Mouse (Mus musculus) 3134 (cell line): ENCODE data around the gene Oser1.
"Not testable (repeated sequence)": the region's sequence is repeated elsewhere in the genome, so short reads cannot be mapped to it uniquely, and the experiment has no call there.

Source experiments
- DNase-seq: peaks from one replicate; pipeline ENCODE4 v3.0.0-alpha.2; 2011; ENCODE audit warnings: low spot score; ENCODE audit not compliant: insufficient read length; ENCODE audit errors: extremely low read depth

Oser1 gene

DNA sequence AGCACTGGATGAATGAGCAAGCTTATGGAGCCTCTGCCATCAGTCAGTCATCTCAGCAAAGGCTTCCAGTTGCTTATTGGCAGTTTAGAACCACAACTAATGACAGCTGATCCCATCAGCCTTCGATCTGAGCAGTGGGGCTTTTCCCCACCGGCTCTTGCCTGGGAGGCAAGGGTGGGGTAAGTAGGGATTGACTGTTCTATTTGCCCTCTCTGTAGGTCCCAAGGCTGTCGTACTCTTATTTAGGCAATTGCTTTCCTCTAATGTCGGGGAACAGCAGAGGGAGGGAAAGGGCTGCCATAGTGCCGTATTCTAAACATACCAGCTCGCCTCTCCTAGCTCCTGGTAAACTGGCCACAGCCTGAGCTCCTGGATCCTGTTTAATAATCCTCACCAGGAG, at the start of gene Oser1:
Gene Oser1 (minus strand): TSS at position 101 of the 400 bp plus-strand sequence.
- DNase-seq: no peak

DNA sequence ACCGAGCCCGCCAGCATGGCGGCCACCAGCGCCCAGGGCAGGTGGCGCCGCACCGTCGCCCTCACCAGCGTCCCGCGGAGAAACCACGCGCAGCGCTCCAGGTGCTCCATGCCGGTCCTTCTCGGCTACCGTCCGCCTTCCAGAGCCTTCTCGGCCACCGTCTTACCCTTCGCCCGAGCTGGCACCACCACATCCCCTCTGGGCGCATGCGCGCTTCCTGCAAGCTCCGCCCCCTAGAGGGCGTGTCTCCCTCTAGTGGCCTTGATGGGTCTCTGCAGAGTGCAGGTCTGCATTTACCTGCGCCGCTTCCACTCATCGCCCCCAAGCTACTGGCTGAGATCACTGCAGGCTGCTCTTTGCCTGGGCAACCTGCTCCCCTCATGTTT, 48.0 kb upstream of the Oser1 start, which contains the start of gene Fitm2:
Gene Fitm2 (minus strand): TSS at position 164 of the 386 bp plus-strand sequence.
- DNase-seq: peak; percentile 97

DNA sequence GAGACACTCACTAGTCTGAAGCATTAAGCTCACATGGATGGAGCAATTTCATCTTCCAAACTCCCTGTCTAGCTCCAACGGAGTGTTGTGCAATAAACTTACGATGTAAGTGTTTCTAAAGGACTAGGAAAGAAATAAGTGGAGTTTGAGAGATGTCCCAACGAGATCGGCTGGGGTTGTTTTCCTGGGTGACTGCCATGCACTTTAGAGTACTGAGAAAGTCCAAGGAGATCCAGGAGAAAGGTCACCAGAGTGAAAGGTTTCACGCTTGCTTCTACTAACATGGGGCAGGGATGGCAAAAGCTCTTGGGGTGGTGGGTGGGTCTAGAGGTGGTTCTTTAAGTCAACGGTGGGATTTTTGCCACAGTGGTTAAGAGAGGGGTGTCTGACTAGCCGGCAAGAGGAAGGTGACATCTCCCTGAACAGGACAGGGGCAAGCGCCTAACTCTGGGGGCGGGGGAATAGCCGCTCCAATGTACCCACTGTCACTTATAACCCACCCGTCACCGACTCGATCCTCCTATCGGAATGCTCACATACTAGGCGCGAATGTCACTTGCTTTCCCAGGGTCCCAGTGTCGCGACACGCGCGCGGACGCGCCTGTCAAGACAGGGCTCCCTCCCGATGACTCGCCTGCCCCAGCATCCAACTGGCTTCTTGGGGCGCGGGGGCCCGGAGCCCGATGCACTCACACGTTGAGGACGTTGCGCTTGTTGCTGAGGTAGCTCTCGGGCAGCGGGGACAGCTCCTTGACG, 47.4 kb upstream of the Oser1 start:
- no peak for DNase-seq

DNA sequence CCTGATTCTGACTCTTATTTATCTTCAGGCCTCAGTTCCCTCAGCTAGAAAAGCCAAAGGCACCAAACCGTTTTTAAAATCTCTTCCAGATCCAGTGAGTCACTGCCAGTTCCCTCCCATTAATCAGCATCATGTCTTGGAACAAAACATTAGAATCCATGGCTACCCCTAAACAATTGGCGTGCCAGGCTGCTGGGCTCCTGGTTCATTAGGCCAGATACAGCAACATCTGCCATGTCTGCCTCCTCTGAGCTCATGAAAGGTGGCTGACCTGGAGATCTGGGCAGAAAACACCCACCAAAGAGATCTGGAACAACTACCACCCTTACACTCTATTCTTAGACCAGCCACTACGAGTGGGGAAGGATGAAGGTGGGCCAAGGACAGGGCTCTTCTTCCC, 46.6 kb upstream of the Oser1 start:
- no peak for DNase-seq

DNA sequence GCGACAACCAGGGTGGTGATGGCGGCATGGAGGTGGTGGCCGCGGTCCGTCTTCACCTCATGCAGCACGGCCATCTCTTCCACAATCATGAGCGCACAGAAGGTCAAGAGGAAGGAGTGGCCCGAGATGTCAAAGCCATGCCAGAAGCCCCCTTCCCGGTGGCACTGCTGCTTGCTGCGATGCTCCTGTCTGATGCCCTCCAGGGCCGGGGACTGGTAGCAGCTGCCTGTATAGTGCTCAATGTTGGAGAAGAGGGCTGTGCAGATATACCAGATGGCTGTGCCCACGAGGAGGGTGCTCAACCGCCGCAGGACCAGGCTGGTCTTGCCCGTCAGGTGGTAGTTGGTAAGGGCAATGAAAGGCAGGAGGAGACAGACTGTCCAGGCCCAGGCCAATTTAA, 45.2 kb upstream of the Oser1 start:
- no peak for DNase-seq

DNA sequence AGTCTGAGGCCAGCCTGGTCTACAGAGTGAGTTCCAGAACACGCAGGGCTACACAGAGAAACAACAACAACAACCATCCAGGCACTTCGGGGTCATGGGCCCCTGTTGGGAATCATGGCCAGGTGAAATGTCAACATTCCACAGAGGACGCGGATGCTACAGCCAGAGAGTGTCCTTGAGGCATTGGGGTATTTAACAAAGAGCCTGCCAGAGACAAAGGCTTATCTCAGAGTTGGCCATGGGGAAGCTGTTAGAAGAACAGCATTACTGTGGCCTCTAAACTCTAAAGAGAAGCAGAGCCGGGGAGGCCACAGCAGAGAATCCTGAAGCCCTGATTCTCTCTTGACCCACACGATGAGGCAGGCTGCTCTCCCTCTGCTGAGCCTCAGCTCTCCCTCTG, 44.4 kb upstream of the Oser1 start:
- no peak for DNase-seq

DNA sequence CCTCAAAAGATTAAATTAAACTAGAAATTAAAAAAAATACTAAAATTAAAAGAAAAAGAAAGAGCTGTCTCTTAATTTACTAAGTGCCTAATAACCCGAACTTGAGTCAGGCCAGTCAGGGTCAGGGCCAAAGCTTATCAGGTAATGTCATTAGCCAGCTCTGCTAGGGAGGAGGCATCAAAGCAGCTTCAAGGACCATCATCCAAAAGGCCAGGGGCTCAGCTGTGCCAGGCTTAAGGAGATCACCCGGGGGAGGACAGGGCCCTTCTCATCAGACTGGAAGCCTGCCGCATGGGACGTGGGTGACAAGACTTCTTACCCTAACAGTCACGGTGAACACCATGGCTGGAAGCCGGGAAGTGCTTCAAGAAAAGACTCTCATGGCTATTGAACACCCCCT, 43.1 kb upstream of the Oser1 start:
- DNase-seq: no peak

DNA sequence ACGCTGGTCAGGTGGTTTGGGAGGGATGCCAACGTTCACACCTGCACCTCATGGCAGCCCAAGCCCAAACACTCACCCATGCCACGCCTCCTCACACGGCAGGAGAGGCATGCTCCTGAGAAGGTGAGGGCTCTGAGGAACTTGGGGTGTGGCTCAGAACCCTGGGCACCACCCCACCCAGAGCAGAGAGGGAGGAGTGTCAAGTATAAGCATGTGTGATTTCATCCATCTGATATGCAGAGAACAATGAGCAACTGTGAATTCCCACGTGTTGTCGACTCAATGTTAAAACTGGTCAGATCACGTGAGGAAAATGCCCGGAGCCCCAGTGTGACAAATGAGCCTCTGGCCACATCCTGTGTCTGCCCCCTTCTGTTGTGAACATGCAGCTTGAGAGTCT, 42.3 kb upstream of the Oser1 start:
- no peak for DNase-seq

DNA sequence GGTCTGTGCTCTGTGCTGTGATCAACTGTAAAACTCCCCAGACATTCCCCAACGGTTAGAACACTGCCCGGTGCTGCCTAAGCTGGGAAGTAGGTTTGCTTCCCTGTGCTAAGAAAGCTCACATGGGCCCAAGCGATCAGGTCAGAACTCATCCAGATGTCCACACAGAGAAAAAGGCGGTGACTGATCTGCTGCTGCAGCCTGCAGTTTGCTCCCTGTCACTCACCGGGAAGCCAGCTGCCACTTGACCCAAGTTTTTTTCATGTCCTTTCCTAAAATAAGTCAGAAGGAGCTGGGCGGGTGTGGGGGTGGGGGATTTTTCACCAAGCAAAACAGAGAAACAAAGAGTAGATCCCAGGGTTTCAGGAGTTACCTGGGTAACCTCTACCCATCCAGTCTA, 40.1 kb upstream of the Oser1 start:
- DNase-seq: no peak

DNA sequence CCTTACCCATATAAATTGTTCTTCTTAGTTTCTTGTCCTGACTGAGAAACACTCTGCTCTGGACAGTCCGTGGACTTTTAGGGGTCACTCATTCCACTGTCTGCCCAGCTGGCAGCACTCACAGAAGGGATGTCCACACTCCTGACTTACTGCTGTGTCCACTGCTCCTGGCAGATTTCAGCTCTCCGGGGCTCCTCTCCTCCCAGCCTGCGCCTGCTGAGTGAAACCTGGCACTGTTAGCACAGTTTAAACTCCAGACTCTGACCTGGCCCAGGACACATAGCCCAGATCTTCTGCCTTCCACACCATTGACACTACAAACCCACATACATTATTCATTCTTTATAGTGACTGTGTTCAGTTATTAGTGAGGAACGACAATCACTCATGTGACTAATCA, 39.5 kb upstream of the Oser1 start:
- no peak for DNase-seq

DNA sequence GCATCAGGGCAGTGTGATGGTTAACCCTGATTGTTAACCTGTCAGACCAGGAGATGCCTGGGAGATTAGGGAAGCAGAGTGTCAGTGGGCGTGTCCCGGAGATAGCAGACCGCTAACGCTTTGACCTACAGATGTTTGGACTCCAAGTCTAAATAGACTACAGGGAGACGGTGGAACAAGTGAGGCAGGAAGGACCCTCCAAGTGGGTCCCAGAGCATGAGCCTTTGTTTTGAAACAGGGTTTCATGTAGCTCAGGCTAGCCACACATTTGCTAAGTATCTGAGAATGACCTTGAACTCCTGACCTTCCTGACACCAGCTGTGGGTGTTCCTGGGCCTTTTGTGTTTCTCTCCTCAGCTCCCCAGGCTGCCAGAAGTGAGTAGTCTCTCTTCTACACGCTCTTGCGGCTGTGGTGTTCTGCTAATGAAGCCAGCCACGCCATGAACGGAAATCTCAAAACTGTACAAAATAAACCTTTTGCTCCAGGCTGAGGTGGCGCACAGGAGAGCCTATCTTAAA, 38.8 kb upstream of the Oser1 start:
- DNase-seq: no peak

DNA sequence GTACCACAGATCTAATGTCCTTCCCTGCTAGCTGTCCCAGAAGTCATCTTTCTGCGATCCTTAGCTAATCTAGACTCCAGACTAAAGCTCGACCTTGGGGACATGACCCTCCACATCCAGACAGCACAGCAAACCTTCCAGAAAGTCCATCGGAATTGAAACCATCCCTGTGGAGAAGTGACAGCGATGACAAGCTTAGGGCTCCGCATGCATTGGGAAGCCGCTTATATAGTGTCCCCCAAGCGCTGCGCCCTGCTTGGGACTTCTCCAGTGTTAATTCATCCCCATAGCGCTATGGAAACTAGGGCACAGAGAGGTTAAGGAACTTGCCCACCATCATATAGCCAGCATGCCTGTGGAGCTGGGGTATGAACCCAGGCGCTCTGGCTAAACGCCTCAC, 38.3 kb upstream of the Oser1 start:
- no peak for DNase-seq

DNA sequence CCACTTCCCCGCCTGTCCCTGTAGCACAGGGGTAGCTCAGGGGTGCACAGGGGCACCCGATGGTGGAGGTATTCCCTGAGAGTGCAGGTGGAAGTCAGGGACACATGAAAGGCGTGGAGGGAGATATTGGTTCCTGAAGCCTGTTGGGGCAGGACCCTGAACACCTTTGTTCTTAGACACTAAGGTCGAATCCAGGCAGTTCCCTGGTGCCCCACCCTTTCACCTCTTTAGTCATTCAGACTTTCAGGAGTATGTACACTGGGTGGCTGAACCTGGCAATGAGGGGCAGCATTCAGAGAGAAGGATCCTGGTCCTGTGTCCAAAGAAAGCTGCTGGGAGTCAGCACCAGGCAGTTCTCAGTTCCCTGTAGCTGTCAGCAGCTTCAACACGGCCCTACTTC, 37.9 kb upstream of the Oser1 start:
- no peak for DNase-seq

DNA sequence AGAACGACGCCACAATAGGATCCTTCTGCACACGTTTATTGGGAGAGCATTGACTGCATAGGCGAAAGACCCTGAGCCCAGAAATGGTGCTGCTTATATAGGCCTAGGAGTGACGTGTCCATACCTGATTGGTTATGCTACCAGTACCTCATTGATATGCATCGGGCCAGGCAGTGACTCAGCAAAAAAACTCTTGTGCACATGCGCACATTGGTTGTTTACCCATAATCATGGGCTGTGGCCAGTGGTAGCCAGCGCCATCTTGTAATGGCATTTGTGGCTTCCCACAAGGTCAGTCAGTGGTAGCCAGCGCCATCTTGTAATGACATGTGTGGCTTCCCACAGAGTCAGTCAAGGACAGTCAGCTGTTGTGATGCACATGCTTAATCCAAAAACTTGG, 36.8 kb upstream of the Oser1 start:
- DNase-seq: not testable (repeated sequence)

DNA sequence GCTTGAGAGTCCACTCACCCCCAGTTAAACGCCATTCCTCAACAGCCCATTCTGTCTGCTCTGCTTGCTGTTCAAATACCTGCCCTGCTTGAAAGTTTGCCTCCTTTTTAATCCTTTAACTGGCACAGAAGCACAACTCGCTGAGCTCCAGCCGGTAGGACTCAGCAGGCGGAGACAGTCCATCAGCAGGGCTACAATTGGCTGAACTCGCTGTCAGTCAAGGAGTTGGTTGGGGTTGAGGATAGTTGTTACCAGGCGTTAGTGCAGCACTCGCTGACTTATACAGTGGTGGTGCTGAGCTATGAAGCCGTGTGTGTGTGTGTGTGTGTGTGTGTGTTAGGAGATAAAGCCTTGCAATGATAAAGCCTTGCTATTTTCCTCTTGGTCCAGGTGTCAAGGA, 36.1 kb upstream of the Oser1 start:
- no peak for DNase-seq

DNA sequence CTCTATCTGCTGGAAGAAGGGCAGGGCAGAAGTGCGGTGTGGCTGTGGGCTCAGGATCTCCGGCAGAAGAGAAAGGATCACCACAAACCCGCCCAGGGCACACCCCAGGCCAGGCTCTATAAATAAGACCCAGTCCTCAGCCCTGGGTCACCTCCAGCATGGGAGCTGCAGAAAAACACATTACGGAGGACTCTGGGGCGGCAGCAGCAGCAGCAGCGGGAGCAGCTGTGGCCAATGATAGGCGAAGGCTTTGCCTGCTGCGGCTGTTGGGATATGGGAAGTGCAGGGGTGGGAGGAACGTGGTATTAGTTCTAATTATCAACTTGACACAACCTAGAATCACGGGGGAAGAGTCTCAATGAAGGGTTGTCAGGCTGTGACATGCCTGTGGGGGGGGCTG, 34.9 kb upstream of the Oser1 start:
- DNase-seq: no peak

DNA sequence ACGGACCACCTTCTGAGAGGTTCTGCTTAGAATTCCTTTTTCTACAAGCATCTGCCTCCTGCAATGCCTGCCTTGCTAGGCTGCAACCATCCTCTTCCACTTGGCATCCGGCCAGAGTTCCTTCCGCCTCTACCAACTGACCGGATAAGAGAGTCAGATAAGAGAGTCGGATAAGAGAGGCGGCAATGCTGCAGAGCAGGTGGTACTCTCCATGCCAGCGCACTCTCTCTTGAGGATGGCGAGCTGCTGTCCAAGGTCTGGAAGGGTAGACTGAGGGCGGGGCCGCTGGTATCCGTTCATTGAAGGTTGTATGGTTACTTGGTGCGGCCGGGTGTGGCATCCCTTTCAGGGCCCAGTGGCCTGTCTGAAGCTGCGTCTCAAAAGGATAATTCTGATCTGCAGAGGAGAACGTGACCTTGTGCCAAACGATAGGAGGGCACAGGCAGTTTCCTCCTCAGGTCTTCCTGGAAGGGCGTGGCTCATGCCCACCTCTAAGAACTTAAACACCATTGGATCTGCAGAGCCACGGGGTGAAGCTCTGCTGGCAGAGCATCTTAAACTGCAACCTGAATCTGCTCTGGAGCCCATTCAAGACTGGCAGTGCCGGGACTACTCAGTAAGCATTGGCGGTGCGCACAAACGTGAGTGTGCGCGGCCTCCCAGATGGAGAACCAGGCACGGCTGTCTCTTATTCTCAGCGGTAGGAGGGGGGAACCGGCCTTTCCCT, 34.2 kb upstream of the Oser1 start:
- DNase-seq: no peak

DNA sequence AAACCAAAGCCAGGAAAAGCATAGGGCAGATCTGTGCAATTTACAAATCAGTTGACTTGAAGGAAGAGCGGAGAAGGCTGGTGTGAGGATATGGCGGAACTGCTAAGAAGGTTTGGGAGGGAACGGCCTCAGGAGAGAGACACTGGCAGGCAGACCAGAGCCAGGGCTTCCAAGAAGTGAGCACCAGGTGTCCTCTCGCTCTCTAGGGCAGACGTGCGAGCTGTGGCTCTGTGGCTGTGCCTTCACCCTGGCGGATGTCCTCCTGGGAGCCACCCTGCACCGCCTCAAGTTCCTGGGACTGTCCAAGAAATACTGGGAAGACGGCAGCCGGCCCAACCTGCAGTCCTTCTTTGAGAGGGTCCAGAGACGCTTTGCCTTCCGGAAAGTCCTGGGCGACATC, 28.9 kb upstream of the Oser1 start:
- DNase-seq: no peak

DNA sequence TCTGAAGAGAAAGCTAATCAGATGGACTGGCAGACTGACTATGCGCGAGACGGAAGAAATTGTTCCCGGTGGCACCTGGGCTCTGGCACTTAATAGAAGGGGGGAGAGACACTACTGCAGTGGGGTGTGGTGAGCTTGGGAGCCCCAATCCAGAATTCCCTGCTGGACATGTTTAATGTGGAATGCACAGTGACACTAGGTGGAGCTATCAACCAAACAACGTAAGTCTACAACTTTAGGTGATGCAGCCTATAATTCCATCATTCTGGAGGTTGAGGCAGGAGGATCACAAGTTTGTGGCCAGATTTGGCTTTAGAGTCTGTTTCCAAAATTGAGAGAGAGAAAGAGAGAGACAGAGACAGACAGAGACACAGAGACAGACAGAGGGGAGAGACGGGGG, 28.2 kb upstream of the Oser1 start:
- no peak for DNase-seq

DNA sequence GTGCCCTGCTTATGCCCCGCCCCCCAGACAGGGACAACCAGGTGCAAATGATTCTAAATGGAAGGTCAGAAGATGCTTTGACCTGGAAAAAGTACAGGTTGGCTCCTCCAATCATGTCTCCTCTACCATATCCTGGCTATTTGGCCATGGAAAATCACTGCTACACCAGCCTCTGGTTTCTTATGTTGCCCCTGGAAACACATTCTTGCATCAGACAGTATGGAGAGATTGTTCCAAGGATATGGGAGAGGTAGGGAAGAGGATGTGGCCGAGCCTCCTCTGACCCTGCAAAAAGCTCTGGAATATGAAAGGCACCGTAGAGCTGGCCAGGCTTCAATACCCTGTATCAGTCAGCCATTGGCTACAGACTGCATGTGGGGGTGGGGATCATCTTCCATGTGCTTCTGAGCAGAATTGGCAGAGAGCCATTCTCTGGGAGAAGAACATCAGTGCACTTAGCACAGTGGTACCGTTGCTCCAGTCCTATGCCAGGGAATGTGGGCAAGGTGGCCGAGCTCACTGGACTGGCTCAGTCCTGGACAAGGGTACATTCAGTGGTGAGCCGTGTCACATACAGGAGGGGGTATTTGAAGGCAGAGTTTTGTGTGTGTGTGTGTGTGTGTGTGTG, 26.3 kb upstream of the Oser1 start:
- no peak for DNase-seq

DNA sequence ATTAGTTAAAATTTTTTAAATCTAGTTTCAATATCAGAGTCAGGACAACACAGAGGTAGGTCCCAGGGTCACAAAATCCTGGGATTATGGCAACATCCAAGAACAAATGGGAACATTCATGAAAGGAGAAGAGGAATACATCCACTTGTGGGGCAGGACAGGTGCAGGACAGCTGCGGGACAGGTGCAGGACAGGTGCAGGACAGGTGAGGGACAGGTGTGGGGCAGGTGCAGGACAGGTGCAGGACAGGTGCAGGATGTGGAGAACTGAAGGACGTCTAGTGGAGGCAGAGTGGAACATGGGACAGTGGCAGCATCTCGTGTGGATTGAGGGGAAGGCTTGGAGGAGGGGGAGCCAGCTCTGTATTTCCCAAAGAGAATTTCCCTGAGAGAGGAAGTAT, 24.8 kb upstream of the Oser1 start:
- no peak for DNase-seq

DNA sequence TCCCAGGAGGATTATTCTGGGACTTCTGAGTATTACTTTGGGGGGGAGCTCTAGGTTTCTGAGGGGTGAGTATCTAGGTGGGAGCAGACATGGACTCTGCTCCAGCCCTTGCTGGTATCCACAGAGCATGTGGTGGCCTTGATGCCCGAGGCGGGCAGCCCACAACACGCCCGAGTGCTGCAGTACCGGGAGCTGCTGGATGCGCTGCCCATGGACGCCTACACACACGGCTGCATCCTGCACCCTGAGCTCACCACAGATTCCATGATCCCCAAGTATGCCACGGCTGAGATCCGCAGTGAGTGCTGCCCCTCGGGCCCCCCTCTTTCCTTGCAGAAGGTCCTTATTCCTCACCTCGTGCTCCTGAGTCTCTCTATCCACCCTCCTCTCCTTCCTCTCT, 22.9 kb upstream of the Oser1 start:
- DNase-seq: no peak
